Mouse (Mus musculus) small intestine, adult 2 months (tissue): Measurements from ENCODE around the gene Ddb1. TPM values are rescaled to one million over a fixed set of nuclear protein-coding genes. Genes with fewer than 3 reads are reported as not detected.

Experiments
- H3K27ac ChIP-seq: fragments of 200-500 bp; 2 replicates; pipeline ENCODE4 v1.5.1; 2012; ENCODE audit warnings: low read depth, low read length, control low read depth, inconsistent platforms; ENCODE audit not compliant: insufficient read depth
- H3K27me3 ChIP-seq: fragments of 200-500 bp; 2 replicates; pipeline ENCODE4 v1.6.1; 2012; ENCODE audit warnings: mild to moderate bottlenecking, moderate library complexity, low read length, inconsistent platforms; ENCODE audit not compliant: control insufficient read depth, insufficient read depth
- H3K36me3 ChIP-seq: fragments of 200-500 bp; 2 replicates; pipeline ENCODE4 v1.6.1; 2012; ENCODE audit warnings: mild to moderate bottlenecking, low read length, control low read depth, inconsistent platforms; ENCODE audit not compliant: control insufficient read depth, insufficient read depth
- H3K4me1 ChIP-seq: fragments of 200-500 bp; 2 replicates; pipeline ENCODE4 v1.6.1; 2012; ENCODE audit warnings: low read length, inconsistent platforms, mixed read lengths; ENCODE audit not compliant: control insufficient read depth, insufficient read depth, insufficient read length
- H3K4me3 ChIP-seq: fragments of 200-500 bp; 2 replicates; pipeline ENCODE4 v1.5.1; 2012; ENCODE audit warnings: low read depth, mild to moderate bottlenecking, control low read depth, inconsistent platforms, low read length, moderate library complexity
- CTCF ChIP-seq: fragments of 200-500 bp; IDR thresholded peaks from 2 replicates; pipeline ENCODE4 v1.5.1; 2012; ENCODE audit warnings: low read depth, mild to moderate bottlenecking, control low read depth, inconsistent platforms, low read length, moderate library complexity, mixed read lengths; ENCODE audit not compliant: insufficient replicate concordance, insufficient read length; ENCODE audit errors: extremely low read depth
- POLR2A ChIP-seq: fragments of 200-500 bp; IDR thresholded peaks from 2 replicates; pipeline ENCODE4 v1.6.1; 2012; ENCODE audit warnings: low read depth, mild to moderate bottlenecking, control low read depth, inconsistent platforms, low read length, moderate library complexity
- WGBS: fragments of 180-500 bp; shearing (Covaris S2); methylation state at CpG from one replicate; pipeline ENCODE4 v1.1.7; 2018; 5-methylcytosine and 5-hydroxymethylcytosine counted together
- polyA plus RNA-seq: library from polyadenylated mRNA; depleted of rRNA; stranded (reverse); fragments of >200 nt; gene quantifications from 2 replicates; pipeline ENCODE4 v1.2.3, GENCODE M21; 2012

Ddb1 gene
- polyA plus RNA-seq, 1 experiment: 57.2 TPM

DNA sequence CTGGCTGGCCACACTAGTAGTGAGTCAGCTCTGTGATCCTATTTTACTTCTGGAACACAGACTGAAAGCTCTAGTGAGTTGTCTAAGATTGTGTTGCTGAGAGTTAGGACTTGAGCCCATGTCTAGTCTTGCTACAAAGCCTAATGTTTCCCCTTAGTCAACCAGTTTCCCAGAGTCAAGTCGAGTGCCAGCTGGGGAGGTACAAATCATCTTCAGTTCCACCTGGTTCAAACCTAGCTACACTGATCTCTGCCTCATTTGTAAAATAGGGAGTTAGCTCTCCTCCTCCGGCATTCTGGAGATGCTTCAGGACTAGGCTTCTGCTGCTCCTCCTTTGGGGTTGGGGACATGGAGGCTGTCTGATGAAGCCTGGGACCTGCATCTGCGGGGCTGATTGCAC lies 593 bp upstream of the Ddb1 start:
- Histone ChIP-seq H3K27me3 (no peaks in the 10 kb centered on the region), H3K27ac (peak overlapping the region; percentile 98), H3K4me1 (peaks cover 10% of the 10 kb centered on the region), H3K4me3 (peak overlapping the region; percentile 90), H3K36me3 (peaks cover 35% of the 10 kb centered on the region)
- 15% methylated on average over 3 of the region's 3 CpGs for WGBS
- no peak for TF ChIP-seq POLR2A
- no peak for TF ChIP-seq CTCF

DNA sequence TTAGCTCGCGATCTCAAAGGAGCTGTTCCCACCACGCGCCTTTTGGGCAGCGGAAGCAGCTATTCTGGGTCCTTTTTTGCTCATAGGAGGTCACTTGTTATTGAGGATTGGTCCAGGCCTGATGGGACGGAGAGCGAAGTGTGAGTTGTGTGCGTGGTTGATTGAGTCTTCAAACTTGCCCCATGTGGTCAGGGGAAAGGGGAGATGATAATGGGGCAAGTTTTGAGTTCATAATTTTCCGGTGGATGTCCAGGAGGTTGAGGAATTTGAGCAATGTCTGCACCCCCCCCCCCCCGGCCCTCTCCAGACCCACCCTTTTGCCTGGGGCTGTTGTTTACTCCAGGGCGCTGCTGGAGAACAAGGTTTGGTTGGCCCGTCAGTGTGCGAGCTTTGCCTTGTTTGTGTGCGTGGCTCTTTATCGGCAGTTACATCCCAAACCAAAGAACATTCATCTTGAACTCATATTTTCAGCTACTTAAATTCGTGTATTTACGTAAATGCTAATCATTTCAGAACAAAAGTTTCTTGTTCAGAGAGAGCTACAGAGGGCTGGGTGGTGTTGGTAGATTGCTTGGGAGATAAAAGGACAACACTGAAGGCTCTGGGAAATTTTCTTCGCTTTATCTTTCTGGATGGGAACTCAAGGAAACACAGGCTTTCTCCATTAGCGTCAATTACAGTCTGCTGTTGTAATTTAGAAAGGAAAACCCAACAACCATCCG lies 935 bp downstream of the Ddb1 start:
- peak overlapping the region; percentile 90 for H3K4me3 ChIP-seq
- 3% methylated on average over 20 of the region's 20 CpGs for whole genome bisulfite sequencing
- peaks cover 35% of the 10 kb centered on the region for H3K36me3 ChIP-seq
- H3K27me3 ChIP-seq: no peaks in the 10 kb centered on the region
- peaks cover 10% of the 10 kb centered on the region for H3K4me1 ChIP-seq
- TF ChIP-seq POLR2A: no peak
- TF ChIP-seq CTCF: no peak
- H3K27ac ChIP-seq: peak overlapping the region; percentile 73

DNA sequence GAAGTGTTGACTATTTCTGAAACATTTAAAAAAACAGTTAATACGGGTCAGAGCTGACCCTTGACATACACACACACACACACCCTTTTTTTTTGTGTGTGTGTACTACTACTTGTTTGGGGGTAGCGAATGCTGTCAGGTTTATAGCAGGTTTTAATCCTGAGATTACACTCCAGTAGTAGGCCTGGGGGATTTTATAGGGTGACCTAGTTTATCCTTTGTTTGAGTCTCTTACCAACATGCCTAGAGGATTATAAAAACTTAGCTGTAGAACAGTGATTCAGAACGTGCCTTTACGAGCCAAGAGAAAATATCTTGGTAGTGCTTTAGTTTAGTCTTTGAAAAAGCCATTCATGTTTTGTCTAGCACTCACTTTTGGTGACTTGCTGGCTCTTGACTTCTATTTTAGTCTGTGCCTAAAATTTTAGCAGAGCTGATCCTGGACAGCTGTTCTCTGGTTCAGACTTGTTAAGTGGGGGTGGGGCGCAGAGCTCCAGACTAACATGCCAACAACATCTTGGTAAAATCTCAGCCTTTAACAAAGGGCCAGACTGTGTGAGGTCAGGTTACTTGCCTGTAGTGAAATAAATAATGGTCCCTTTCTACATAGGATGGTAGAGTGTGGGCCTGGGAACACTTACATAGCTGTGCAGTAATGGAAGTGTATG lies 3.6 kb downstream of the Ddb1 start:
- TF ChIP-seq POLR2A (no peak), CTCF (no peak)
- WGBS: 82% methylated on average over 5 of the region's 5 CpGs
- H3K27me3 ChIP-seq: no peaks in the 10 kb centered on the region
- peaks cover 55% of the 10 kb centered on the region for H3K36me3 ChIP-seq
- no peak overlapping the region for H3K27ac ChIP-seq
- H3K4me3 ChIP-seq: no peak overlapping the region
- H3K4me1 ChIP-seq: peaks cover 7% of the 10 kb centered on the region; the same call in 1 of the 2 replicates

DNA sequence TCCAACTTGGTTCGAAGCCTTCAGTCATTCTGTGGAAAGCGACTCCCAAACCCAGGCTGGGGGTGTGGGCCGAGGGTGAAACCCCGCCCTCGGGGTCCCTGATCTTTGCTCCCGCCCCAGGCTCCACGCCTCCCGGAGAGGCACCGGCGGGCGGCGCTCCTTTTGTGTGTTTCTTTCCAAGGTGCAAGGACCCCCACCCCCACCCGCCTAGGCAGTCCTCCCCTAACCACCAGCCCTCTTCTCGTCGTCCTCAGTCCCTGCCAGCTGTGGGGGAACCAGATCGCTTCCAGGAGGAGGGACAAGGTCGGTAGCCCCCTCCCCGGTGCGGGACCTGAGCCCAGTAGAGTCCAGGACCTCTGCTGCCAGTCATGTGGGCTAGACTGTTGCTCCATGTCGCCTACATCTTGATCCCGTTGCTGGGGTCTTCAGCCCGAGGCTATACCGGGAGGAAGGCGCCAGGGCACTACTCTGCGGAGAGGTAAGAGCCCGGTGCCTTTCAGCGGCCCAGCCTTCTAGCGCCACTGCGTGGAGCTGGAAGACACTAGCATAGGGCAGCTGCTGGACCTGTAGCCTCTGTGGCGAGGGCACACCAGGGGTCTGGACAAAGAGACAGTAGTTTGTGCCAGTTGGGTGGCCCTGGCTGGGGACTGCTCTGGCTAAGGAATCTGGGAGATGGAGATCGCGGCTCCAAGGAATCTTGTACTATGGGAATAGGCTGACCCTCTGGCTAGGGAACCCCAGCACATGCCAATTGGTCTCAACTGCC lies 29.2 kb downstream of the Ddb1 start, which contains the start of gene Vwce:
TSS of gene Vwce (plus strand) at position 108 of the 766 bp plus-strand sequence.
- Histone ChIP-seq H3K4me1 (peaks cover 20% of the 10 kb centered on the region), H3K4me3 (peak within 1 kb of the TSS; percentile 70), H3K27me3 (no peaks in the 10 kb centered on the region), H3K36me3 (peaks cover 5% of the 10 kb centered on the region), H3K27ac (peak within 1 kb of the TSS; percentile 62)
- 2% methylated on average over 32 of the region's 32 CpGs for WGBS
- TF ChIP-seq POLR2A (no peak), CTCF (peak; percentile 28; the same call in 1 of the 2 replicates)

DNA sequence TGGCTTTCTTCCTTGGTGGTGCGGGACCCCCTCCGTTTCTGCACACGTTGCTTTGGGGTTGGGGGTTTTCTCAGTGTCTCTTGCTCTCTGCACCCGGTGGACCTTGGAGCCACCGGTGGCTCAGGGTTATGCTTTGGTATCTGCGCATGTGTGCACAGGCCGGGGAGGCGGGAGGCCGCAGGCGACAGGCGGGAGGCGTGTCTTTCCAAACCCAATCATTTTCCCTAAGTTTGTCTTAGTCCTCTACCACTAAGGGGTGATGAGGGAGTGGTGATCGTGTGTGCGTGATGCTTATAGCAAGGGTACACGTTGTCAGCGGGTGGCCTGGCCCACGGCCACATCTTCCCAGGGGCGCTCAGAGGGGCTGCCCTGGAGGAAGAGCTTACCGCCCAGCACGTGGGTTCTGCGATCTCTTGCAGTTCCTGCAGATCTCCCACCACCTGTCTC lies 29.8 kb downstream of the Ddb1 start:
- Histone ChIP-seq H3K4me1 (peaks cover 20% of the 10 kb centered on the region), H3K27me3 (no peaks in the 10 kb centered on the region), H3K27ac (peak overlapping the region; percentile 62), H3K4me3 (peak overlapping the region; percentile 70), H3K36me3 (0 out of 2 replicates have a peak, but pooled peaks cover 1% of the 10 kb centered on the region)
- 4% methylated on average over 21 of the region's 21 CpGs for WGBS
- peak; percentile 16; the same call in 1 of the 2 replicates for TF ChIP-seq POLR2A
- TF ChIP-seq CTCF: no peak; the same call in 1 of the 2 replicates

DNA sequence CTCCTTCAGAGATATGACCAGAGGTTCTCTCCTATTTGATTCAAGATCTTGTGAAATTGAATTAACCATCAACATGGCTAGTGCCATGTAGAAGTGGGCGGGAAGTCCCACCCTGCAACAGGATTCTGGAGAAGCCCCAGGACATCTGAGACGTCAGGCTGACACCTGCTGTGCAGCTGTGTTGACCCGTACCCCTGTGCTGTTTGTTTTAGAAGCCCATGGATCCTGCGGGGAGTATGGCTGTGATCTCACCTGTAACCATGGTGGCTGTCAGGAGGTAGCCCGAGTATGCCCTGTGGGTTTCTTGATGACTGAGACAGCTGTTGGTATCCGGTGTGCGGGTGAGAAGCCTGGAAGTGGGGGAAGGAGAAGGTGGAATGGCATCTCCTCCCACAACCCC lies 32.7 kb downstream of the Ddb1 start:
- Histone ChIP-seq H3K36me3 (no peaks in the 10 kb centered on the region), H3K27ac (peak overlapping the region; percentile 55; the same call in 1 of the 2 replicates), H3K4me1 (peaks cover 20% of the 10 kb centered on the region), H3K4me3 (no peak overlapping the region), H3K27me3 (no peaks in the 10 kb centered on the region)
- TF ChIP-seq POLR2A (no peak), CTCF (no peak)
- whole genome bisulfite sequencing: 31% methylated on average over 7 of the region's 7 CpGs
